Mouse (Mus musculus): ENCODE measurements around the gene Syne2. TPM values are rescaled to one million over a fixed set of nuclear protein-coding genes. Genes with fewer than 3 reads are reported as not detected.

The Syne2 gene
- polyA plus RNA-seq, 1 experiment from 2014 or later = 6.3 TPM

- Histone ChIP-seq H3K36me3 (replicated peaks; ENCODE audit: insufficient read depth, low read length) (peaks cover 20% of the 10 kb centered on the region; the same call in 1 of the 2 replicates), H3K9ac (replicated peaks) (no peak overlapping the region), H3K27ac (ENCODE audit: low read depth) (no peak overlapping the region), H3K27me3 (ENCODE audit: insufficient read depth, low read length) (no peaks in the 10 kb centered on the region), H3K4me2 (ENCODE audit: low read depth, low read length) (no peak overlapping the region), H3K4me1 (ENCODE audit: insufficient read depth) (no peaks in the 10 kb centered on the region), H3K9me3 (ENCODE audit: low read length) (no peaks in the 10 kb centered on the region), H3K4me3 (ENCODE audit: low read depth, low read length) (no peak overlapping the region)
- DNase-seq (no peak), ATAC-seq (no peak)
- no peak for TF ChIP-seq EP300 (IDR thresholded peaks at IDR 0.05; ENCODE audit: low read depth)
- no peak for TF ChIP-seq CTCF (IDR thresholded peaks at IDR 0.05; ENCODE audit: low read depth)
- 86% methylated on average over 24 of the region's 24 CpGs for WGBS (ENCODE audit: insufficient replicate concordance)
Measured at GRCm38 (mm10) chr12:75966441-75967195, 148.7 kb downstream of the Syne2 start.

GRCm38 (mm10) chr12:75979079-75979478 lies 161.1 kb downstream of the Syne2 start:
- no peak for TF ChIP-seq EP300 (IDR thresholded peaks at IDR 0.05; ENCODE audit: low read depth)
- TF ChIP-seq CTCF (IDR thresholded peaks at IDR 0.05; ENCODE audit: low read depth) = no peak
- DNase-seq = no peak
- H3K4me2 ChIP-seq (ENCODE audit: low read depth, low read length) = no peak overlapping the region

GRCm38 (mm10) chr12:75983336-75983735 lies 165.4 kb downstream of the Syne2 start:
- 76% methylated on average over 8 of the region's 8 CpGs for WGBS (ENCODE audit: insufficient replicate concordance)

More at GRCm38 (mm10) chr12:75979079-75979478, 161.1 kb downstream of the Syne2 start:
- H3K27ac ChIP-seq (ENCODE audit: low read depth) = no peak overlapping the region
- no peaks in the 10 kb centered on the region for H3K4me1 ChIP-seq (ENCODE audit: insufficient read depth)
- no peak overlapping the region for H3K9ac ChIP-seq (replicated peaks)
- H3K36me3 ChIP-seq (replicated peaks; ENCODE audit: insufficient read depth, low read length) = peaks cover 14% of the 10 kb centered on the region; the same call in 1 of the 2 replicates
- ATAC-seq = no peak
- no peak overlapping the region for H3K4me3 ChIP-seq (ENCODE audit: low read depth, low read length)
- 74% methylated on average over 5 of the region's 5 CpGs for WGBS (ENCODE audit: insufficient replicate concordance)
- H3K27me3 ChIP-seq (ENCODE audit: insufficient read depth, low read length) = no peaks in the 10 kb centered on the region
- H3K9me3 ChIP-seq (ENCODE audit: low read length) = no peaks in the 10 kb centered on the region

GRCm38 (mm10) chr12:75992226-75992858 lies 174.4 kb downstream of the Syne2 start:
- Histone ChIP-seq H3K27me3 (ENCODE audit: insufficient read depth, low read length) (no peaks in the 10 kb centered on the region), H3K4me1 (ENCODE audit: insufficient read depth) (no peaks in the 10 kb centered on the region), H3K4me2 (ENCODE audit: low read depth, low read length) (no peak overlapping the region), H3K36me3 (replicated peaks; ENCODE audit: insufficient read depth, low read length) (peaks cover 20% of the 10 kb centered on the region; the same call in 1 of the 2 replicates), H3K9me3 (ENCODE audit: low read length) (no peaks in the 10 kb centered on the region), H3K4me3 (ENCODE audit: low read depth, low read length) (no peak overlapping the region), H3K9ac (replicated peaks) (no peak overlapping the region), H3K27ac (ENCODE audit: low read depth) (no peak overlapping the region)
- no peak for ATAC-seq
- no peak for DNase-seq
- TF ChIP-seq EP300 (IDR thresholded peaks at IDR 0.05; ENCODE audit: low read depth) (no peak), CTCF (IDR thresholded peaks at IDR 0.05; ENCODE audit: low read depth) (no peak)
- 77% methylated on average over 10 of the region's 10 CpGs for WGBS (ENCODE audit: insufficient replicate concordance)

More at GRCm38 (mm10) chr12:75983336-75983735, 165.4 kb downstream of the Syne2 start:
- Histone ChIP-seq H3K4me3 (ENCODE audit: low read depth, low read length) (no peak overlapping the region), H3K9me3 (ENCODE audit: low read length) (no peaks in the 10 kb centered on the region), H3K36me3 (replicated peaks; ENCODE audit: insufficient read depth, low read length) (peaks cover 16% of the 10 kb centered on the region), H3K9ac (replicated peaks) (no peak overlapping the region), H3K27ac (ENCODE audit: low read depth) (no peak overlapping the region), H3K27me3 (ENCODE audit: insufficient read depth, low read length) (no peaks in the 10 kb centered on the region), H3K4me2 (ENCODE audit: low read depth, low read length) (no peak overlapping the region), H3K4me1 (ENCODE audit: insufficient read depth) (no peaks in the 10 kb centered on the region)
- no peak for TF ChIP-seq CTCF (IDR thresholded peaks at IDR 0.05; ENCODE audit: low read depth)
- no peak for TF ChIP-seq EP300 (IDR thresholded peaks at IDR 0.05; ENCODE audit: low read depth)
- ATAC-seq (no peak), DNase-seq (no peak)

- no peak for TF ChIP-seq EP300 (IDR thresholded peaks at IDR 0.05; ENCODE audit: low read depth)
- TF ChIP-seq CTCF (IDR thresholded peaks at IDR 0.05; ENCODE audit: low read depth) = no peak
- peaks cover 17% of the 10 kb centered on the region; the same call in 1 of the 2 replicates for H3K36me3 ChIP-seq (replicated peaks; ENCODE audit: insufficient read depth, low read length)
- H3K27ac ChIP-seq (ENCODE audit: low read depth) = no peak overlapping the region
- WGBS (ENCODE audit: insufficient replicate concordance) = 80% methylated on average over 4 of the region's 4 CpGs
- no peaks in the 10 kb centered on the region for H3K4me1 ChIP-seq (ENCODE audit: insufficient read depth)
- H3K27me3 ChIP-seq (ENCODE audit: insufficient read depth, low read length) = no peaks in the 10 kb centered on the region
- ATAC-seq (no peak), DNase-seq (no peak)
- H3K9me3 ChIP-seq (ENCODE audit: low read length) = no peaks in the 10 kb centered on the region
- H3K4me2 ChIP-seq (ENCODE audit: low read depth, low read length) = no peak overlapping the region
- H3K4me3 ChIP-seq (ENCODE audit: low read depth, low read length) = no peak overlapping the region
- H3K9ac ChIP-seq (replicated peaks) = no peak overlapping the region
Measured at GRCm38 (mm10) chr12:75992946-75993345, 175.0 kb downstream of the Syne2 start.

- Histone ChIP-seq H3K4me1 (ENCODE audit: insufficient read depth) (no peaks in the 10 kb centered on the region), H3K9me3 (ENCODE audit: low read length) (no peaks in the 10 kb centered on the region), H3K27ac (ENCODE audit: low read depth) (no peak overlapping the region), H3K36me3 (replicated peaks; ENCODE audit: insufficient read depth, low read length) (peaks cover 13% of the 10 kb centered on the region; the same call in 1 of the 2 replicates), H3K4me3 (ENCODE audit: low read depth, low read length) (no peak overlapping the region), H3K9ac (replicated peaks) (no peak overlapping the region), H3K4me2 (ENCODE audit: low read depth, low read length) (no peak overlapping the region), H3K27me3 (ENCODE audit: insufficient read depth, low read length) (no peaks in the 10 kb centered on the region)
- 66% methylated on average over 2 of the region's 2 CpGs for WGBS (ENCODE audit: insufficient replicate concordance)
- TF ChIP-seq CTCF (IDR thresholded peaks at IDR 0.05; ENCODE audit: low read depth) = no peak
- no peak for TF ChIP-seq EP300 (IDR thresholded peaks at IDR 0.05; ENCODE audit: low read depth)
- ATAC-seq (no peak), DNase-seq (no peak)
Measured at GRCm38 (mm10) chr12:75995086-75995485, 177.2 kb downstream of the Syne2 start.

Data from liver, postnatal 0 days (tissue).